Mouse (Mus musculus) kidney, embryonic 15.5 days (tissue): ENCODE results near the gene Tecr. TPM values are rescaled to one million over a fixed set of nuclear protein-coding genes. Genes with fewer than 3 reads are reported as not detected.
A peak's percentile ranks its signal among the peaks of the same experiment; 100 is the strongest.
"Not testable (repeated sequence)": the region's sequence is repeated elsewhere in the genome, so short reads cannot be mapped to it uniquely, and the experiment has no call there.

ENCODE experiments used
- ATAC-seq: fragments of 200-750 bp; cut with Nextera tagmentation; replicated peaks from 2 replicates; pipeline ENCODE4 v1.8.0; 2017; ENCODE audit warnings: moderate TSS enrichment; ENCODE audit not compliant: low FRiP score
- H3K27ac ChIP-seq: fragments of 300-500 bp; sonication (generic); 2 replicates; pipeline ENCODE4 v1.5.1; 2015; ENCODE audit warnings: mild to moderate bottlenecking, inconsistent platforms
- H3K27me3 ChIP-seq: fragments of 300-500 bp; sonication (generic); 2 replicates; pipeline ENCODE4 v1.6.1; 2015; ENCODE audit warnings: inconsistent platforms
- H3K36me3 ChIP-seq: fragments of 300-500 bp; sonication (generic); 2 replicates; pipeline ENCODE4 v1.6.1; 2015; ENCODE audit warnings: inconsistent platforms
- H3K4me1 ChIP-seq: fragments of 300-500 bp; sonication (generic); 2 replicates; pipeline ENCODE4 v1.6.1; 2015; ENCODE audit warnings: inconsistent platforms
- H3K4me2 ChIP-seq: fragments of 300-500 bp; sonication (generic); 2 replicates; pipeline ENCODE4 v1.6.1; 2015; ENCODE audit warnings: moderate library complexity, mild to moderate bottlenecking, inconsistent platforms
- H3K4me3 ChIP-seq: fragments of 300-500 bp; sonication (generic); replicated peaks from 2 replicates; pipeline ENCODE4 v1.5.1; 2015; ENCODE audit warnings: mild to moderate bottlenecking, inconsistent platforms
- H3K9ac ChIP-seq: fragments of 300-500 bp; sonication (generic); 2 replicates; pipeline ENCODE4 v1.6.1; 2015; ENCODE audit warnings: mild to moderate bottlenecking, inconsistent platforms
- H3K9me3 ChIP-seq: fragments of 300-500 bp; sonication (generic); replicated peaks from 2 replicates; pipeline ENCODE4 v1.6.1; 2016; ENCODE audit warnings: inconsistent platforms
- WGBS: fragments of 180-500 bp; shearing (Covaris S2); methylation state at CpG from one replicate; pipeline ENCODE4 v1.1.7; 2015; ENCODE audit warnings: mixed read lengths; 5-methylcytosine and 5-hydroxymethylcytosine counted together
- polyA plus RNA-seq: library from polyadenylated mRNA; unstranded; fragments of >200 nt; fragmentation: Nextera tagmentation; extraction: Ambion mirVana; gene quantifications from 2 replicates; pipeline ENCODE4 v1.2.1, GENCODE M21; 2015

Gene Tecr
- polyA plus RNA-seq, 1 experiment from 2014 or later, result 605 TPM

GRCm38 (mm10) chr8:83613695-83614094 is 5.9 kb upstream of the Tecr start:
- H3K4me1 ChIP-seq, result peaks cover 19% of the 10 kb centered on the region
- WGBS, result 93% methylated on average over 4 of the region's 4 CpGs
- H3K9me3 ChIP-seq, result no peaks in the 10 kb centered on the region
- no peak overlapping the region for H3K9ac ChIP-seq
- H3K4me3 ChIP-seq, result no peak overlapping the region
- no peaks in the 10 kb centered on the region for H3K27me3 ChIP-seq
- ATAC-seq, result no peak
- peaks cover 47% of the 10 kb centered on the region for H3K36me3 ChIP-seq
- no peak overlapping the region for H3K4me2 ChIP-seq
- H3K27ac ChIP-seq, result no peak overlapping the region

- Histone ChIP-seq H3K9ac (no peak overlapping the region), H3K4me3 (no peak overlapping the region), H3K4me1 (peaks cover 24% of the 10 kb centered on the region), H3K27ac (no peak overlapping the region), H3K4me2 (no peak overlapping the region), H3K9me3 (no peaks in the 10 kb centered on the region), H3K36me3 (peaks cover 47% of the 10 kb centered on the region), H3K27me3 (no peaks in the 10 kb centered on the region)
- WGBS, result over 99% methylated on average over 4 of the region's 4 CpGs
- no peak for ATAC-seq
These were observed 4.2 kb upstream of the Tecr start for GRCm38 (mm10) chr8:83611921-83612320.

DNA sequence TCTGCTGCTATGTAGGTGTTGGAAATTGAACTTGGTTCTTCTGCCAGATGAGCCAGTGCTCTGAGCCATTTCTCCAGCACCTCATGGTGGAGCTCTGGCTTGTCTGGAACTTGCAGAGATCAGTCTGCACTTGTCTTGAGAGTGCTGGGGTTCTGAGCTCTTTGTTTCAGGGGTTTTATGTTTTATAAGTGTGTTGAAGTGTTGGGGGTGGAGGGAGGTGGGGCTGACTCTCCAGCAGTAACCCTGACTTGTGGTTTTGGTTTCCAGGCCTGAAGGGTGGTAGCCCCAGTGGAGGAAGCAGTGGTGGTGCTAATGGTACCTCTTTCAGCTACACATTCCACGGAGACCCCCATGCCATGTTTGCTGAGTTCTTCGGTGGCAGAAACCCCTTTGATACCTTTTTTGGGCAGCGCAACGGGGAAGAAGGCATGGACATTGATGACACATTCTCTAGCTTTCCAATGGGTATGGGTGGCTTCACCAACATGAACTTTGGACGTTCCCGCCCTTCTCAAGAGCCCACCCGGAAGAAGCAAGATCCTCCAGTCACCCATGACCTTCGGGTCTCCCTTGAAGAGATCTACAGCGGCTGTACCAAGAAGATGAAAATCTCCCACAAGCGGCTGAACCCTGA is 1.9 kb upstream of the Tecr start:
- Histone ChIP-seq H3K4me2 (peak overlapping the region; percentile 73), H3K36me3 (peaks cover 47% of the 10 kb centered on the region), H3K4me3 (peak overlapping the region; percentile 78), H3K27me3 (no peaks in the 10 kb centered on the region), H3K9ac (peak overlapping the region; percentile 78), H3K9me3 (no peaks in the 10 kb centered on the region), H3K27ac (no peak overlapping the region), H3K4me1 (peaks cover 26% of the 10 kb centered on the region)
- 91% methylated on average over 10 of the region's 10 CpGs for WGBS
- ATAC-seq, result no peak

DNA sequence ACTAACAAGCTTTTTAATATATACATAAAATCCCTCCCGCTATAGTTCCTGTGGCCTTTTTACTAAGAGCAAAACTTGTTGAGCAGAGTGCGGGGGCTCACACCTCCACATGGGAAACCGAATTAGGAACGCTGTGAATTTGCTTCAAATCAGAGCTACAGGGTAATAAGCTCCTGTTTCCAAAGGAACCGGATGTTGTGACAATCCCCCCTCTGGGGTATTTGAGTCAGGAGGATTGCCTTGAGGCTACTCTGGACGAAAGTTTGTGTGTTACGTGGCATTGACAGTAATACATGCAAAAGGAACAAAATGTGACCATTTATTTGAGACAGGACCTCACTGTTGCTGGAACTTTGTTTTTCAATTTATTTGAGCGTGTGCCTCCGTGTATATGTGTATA is 1.3 kb upstream of the Tecr start:
- peaks cover 26% of the 10 kb centered on the region for H3K4me1 ChIP-seq
- H3K9me3 ChIP-seq, result no peaks in the 10 kb centered on the region
- WGBS, result 21% methylated on average over 9 of the region's 9 CpGs
- H3K27me3 ChIP-seq, result no peaks in the 10 kb centered on the region
- H3K4me3 ChIP-seq, result peak overlapping the region; percentile 78
- peak overlapping the region; percentile 78 for H3K9ac ChIP-seq
- H3K27ac ChIP-seq, result peak overlapping the region; percentile 98
- peak overlapping the region; percentile 73 for H3K4me2 ChIP-seq
- H3K36me3 ChIP-seq, result peaks cover 43% of the 10 kb centered on the region
- no peak for ATAC-seq

DNA sequence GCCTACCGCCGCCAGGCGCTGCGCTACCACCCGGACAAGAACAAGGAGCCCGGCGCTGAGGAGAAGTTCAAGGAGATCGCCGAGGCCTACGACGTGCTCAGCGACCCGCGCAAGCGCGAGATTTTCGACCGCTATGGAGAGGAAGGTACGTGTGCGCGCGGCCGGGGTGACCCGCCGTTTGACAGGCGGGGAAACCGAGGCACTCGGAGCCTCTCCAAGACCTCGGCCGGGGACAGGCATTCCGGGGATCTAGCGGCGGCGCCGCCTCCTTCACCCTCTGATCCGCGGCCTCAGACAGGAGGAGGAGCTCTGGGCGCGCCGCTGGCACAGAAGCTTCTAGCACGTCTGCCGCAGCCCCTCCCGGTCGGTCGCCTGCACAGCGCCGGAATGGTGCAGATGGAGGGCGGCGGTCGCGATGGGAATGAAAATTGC is 643 bp upstream of the Tecr start:
- H3K4me1 ChIP-seq, result peaks cover 26% of the 10 kb centered on the region

DNA sequence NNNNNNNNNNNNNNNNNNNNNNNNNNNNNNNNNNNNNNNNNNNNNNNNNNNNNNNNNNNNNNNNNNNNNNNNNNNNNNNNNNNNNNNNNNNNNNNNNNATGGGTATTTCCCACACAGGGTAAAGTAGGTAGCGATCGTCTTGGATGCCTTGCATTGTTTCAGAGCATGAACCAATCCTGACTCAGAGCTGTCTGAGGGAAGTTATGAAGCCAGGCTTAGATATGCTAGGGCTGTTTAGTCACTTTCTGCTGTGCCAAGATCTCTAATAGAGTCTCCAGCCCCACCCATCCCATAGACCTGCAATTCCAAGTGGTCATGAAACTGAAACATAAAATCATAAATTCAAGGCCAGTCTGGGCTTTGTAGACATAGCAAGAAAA is 5.1 kb downstream of the Tecr start:
- Histone ChIP-seq H3K4me3 (no peak overlapping the region), H3K4me1 (peaks cover 7% of the 10 kb centered on the region; the same call in 1 of the 2 replicates), H3K27ac (no peak overlapping the region), H3K36me3 (no peaks in the 10 kb centered on the region; the same call in 1 of the 2 replicates), H3K27me3 (no peaks in the 10 kb centered on the region), H3K9ac (no peak overlapping the region), H3K9me3 (no peaks in the 10 kb centered on the region), H3K4me2 (no peak overlapping the region)
- ATAC-seq, result no peak
- WGBS, result 68% methylated on average over 2 of the region's 2 CpGs

More for the DNA sequence above, 643 bp upstream of the Tecr start:
- 1% methylated on average over 51 of the region's 51 CpGs for WGBS
- Histone ChIP-seq H3K4me2 (peak overlapping the region; percentile 73), H3K27ac (peak overlapping the region; percentile 98), H3K4me3 (peak overlapping the region; percentile 78), H3K27me3 (no peaks in the 10 kb centered on the region), H3K9ac (peak overlapping the region; percentile 78), H3K36me3 (peaks cover 36% of the 10 kb centered on the region), H3K9me3 (no peaks in the 10 kb centered on the region)
- peak; percentile 84 for ATAC-seq

DNA sequence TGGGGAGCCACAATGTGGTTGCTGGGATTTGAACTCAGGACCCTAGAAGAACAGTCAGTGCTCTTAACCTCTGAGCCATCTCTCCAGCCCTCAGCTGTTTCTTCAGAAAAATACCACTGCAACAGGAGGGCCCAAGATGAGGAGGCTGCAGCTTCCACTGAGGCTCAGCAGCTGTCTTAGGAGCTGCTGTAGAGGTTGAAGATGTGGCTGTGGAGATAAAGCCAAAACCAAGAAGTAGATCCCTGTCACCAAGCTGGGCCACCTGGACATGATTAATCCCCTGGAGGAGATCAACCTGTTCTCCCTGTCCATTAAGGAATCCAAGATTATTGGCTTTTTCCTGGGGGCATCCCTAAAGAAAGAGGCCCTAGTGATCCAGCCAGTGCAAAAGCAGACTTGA is 8.0 kb downstream of the Tecr start:
- Histone ChIP-seq H3K9me3 (no peaks in the 10 kb centered on the region), H3K27ac (no peak overlapping the region), H3K9ac (no peak overlapping the region), H3K4me1 (peaks cover 3% of the 10 kb centered on the region; the same call in 1 of the 2 replicates), H3K4me2 (no peak overlapping the region), H3K27me3 (no peaks in the 10 kb centered on the region), H3K36me3 (no peaks in the 10 kb centered on the region; the same call in 1 of the 2 replicates), H3K4me3 (no peak overlapping the region)
- no peak for ATAC-seq

DNA sequence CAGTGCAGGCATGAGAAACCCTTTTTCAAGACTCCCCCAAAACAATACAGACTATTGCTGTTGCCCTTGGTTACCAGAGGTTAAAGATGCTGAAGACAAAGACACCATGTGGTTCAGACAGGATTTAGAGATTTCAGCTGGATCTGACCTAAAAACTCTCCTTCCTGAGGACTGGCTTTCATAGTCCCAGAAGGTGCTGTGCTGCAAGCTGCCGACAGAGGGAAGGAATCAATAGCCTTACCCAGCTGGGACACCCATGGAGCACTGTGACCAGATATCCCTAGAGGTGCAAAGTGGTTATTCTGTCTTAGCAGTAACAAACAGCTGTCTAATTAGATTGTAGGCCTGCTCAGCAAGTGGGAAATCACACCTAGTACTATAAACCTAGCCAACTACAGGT is 9.6 kb downstream of the Tecr start:
- H3K9ac ChIP-seq, result no peak overlapping the region
- no peaks in the 10 kb centered on the region for H3K36me3 ChIP-seq
- no peaks in the 10 kb centered on the region for H3K9me3 ChIP-seq
- H3K27me3 ChIP-seq, result no peaks in the 10 kb centered on the region
- H3K4me1 ChIP-seq, result peaks cover 8% of the 10 kb centered on the region
- no peak overlapping the region for H3K4me2 ChIP-seq
- 0% methylated on average over 1 of the region's 1 CpGs for WGBS
- H3K27ac ChIP-seq, result no peak overlapping the region
- no peak overlapping the region for H3K4me3 ChIP-seq
- no peak for ATAC-seq

DNA sequence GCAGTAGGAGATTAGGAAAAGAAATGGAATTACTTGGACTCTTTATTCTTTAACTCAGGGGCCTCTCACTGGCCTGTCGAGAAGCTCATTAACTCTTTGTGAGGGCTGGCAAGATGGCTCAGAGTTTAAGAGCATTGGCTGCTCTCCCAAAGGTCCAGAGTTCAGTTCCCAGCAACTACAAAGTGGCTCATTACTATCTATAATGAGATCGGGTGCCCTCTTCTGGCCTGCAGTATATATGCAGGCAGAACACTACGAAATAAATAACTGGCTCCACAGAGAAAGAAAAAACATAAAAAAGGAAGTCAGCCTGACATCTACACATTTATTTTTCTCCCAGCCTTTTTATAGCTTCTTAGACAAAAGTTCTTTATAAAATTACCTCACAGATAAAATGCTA is 11.4 kb downstream of the Tecr start:
- Histone ChIP-seq H3K36me3 (peaks cover 2% of the 10 kb centered on the region; the same call in 1 of the 2 replicates), H3K4me2 (no peak overlapping the region), H3K9me3 (no peaks in the 10 kb centered on the region), H3K4me3 (no peak overlapping the region), H3K27me3 (no peaks in the 10 kb centered on the region), H3K9ac (no peak overlapping the region), H3K4me1 (peaks cover 24% of the 10 kb centered on the region), H3K27ac (no peak overlapping the region)
- 23% methylated on average over 3 of the region's 3 CpGs for WGBS
- no peak for ATAC-seq

DNA sequence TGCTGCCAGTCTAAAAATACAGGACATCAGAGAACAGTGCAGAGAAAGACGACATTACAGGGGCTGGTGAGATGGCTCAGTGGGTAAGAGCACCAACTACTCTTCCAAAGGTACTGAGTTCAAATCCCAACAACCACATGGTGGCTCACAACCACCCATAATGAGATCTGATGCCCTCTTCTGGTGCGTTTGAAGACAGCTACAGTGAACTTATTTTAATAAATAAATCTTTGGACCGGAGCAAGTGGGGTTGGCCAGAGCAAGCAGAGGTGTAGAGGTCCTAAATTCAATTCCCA is 12.8 kb downstream of the Tecr start:
- H3K4me3 ChIP-seq, result peak overlapping the region; percentile 61
- H3K36me3 ChIP-seq, result not testable (repeated sequence)
- 59% methylated on average over 3 of the region's 3 CpGs for WGBS

DNA sequence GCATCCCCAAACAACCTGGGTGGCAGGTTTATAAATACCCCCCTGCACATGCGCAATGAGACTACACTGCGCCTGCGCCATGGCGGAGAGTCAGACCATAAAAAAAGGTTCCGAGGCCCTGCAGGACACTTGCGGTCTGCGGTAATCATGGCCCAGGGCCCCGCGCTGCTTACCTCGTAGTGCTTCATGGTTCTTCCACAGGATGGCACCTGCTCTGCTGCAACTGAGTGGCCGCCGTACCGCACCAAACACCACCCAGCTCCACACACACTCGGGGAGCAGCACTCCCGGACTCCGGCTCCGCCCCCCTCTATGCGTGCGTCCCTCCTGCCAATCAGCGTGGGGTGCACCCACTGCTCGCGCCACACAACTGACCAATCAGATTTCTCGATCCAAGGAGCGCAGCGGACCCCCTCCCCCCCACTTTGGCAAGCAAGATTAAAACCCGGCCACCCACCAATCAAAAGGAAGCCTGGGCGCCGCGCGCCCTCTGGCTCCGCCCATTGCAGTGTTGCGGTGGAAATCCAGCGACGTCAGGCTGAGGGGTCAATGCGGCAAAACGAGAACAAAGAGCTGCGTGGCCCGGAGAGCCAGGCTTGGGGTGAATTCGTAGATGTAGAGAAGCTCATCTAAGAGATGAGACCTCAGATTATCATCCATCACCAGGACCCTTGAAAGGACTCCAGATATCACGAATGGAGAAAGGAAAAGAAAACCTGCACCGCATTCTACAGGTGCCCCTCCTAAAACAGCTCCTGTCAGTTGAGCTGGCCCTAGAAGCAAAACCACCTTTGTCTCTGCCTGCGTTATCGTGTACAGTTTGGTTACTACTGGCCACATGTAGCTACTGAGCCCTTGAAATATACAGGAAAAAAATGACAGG is 13.4 kb downstream of the Tecr start:
- H3K4me2 ChIP-seq, result peak overlapping the region; percentile 84
- WGBS, result under 1% methylated on average over 43 of the region's 43 CpGs
- H3K27me3 ChIP-seq, result no peaks in the 10 kb centered on the region
- H3K27ac ChIP-seq, result peak overlapping the region; percentile 90
- peak; percentile 99 for ATAC-seq
- peaks cover 10% of the 10 kb centered on the region; the same call in 1 of the 2 replicates for H3K36me3 ChIP-seq
- peaks cover 35% of the 10 kb centered on the region for H3K4me1 ChIP-seq
- no peaks in the 10 kb centered on the region for H3K9me3 ChIP-seq
- H3K9ac ChIP-seq, result peak overlapping the region; percentile 71
- H3K4me3 ChIP-seq, result peak overlapping the region; percentile 61

More for the DNA sequence above, 12.8 kb downstream of the Tecr start:
- peak overlapping the region; percentile 71 for H3K9ac ChIP-seq
- H3K27ac ChIP-seq, result peak overlapping the region; percentile 90
- H3K4me1 ChIP-seq, result peaks cover 34% of the 10 kb centered on the region
- not testable (repeated sequence) for H3K27me3 ChIP-seq, H3K9me3 ChIP-seq, ATAC-seq
- H3K4me2 ChIP-seq, result peak overlapping the region; percentile 84
